Mouse (Mus musculus): ENCODE measurements around the gene Liph. TPM values are rescaled to one million over a fixed set of nuclear protein-coding genes. Genes with fewer than 3 reads are reported as not detected.

Liph gene
- total and polyA plus RNA-seq, 3 experiments: 2.6 to 6.1 (median 3.2) TPM

GRCm38 (mm10) chr16:21971446-21971845, 24.0 kb downstream of the Liph start:
- Histone ChIP-seq H3K9ac (ENCODE audit: insufficient read depth, low read depth) (no peak overlapping the region), H3K79me2 (replicated peaks; ENCODE audit: control insufficient read depth, extremely low read depth, insufficient read depth, poor library complexity, severe bottlenecking) (no peaks in the 10 kb centered on the region), H3K9me3 (replicated peaks; ENCODE audit: low read length) (no peaks in the 10 kb centered on the region), H3K4me3 (replicated peaks in 1 of 3; ENCODE audit: low read depth in 2 of 3, low read length in 2 of 3, poor library complexity in 1 of 3) (no peak overlapping the region), H3K36me3 (replicated peaks in 1 of 2; ENCODE audit: control insufficient read depth in 1 of 2, insufficient read depth in 1 of 2, low read length in 1 of 2) (peaks cover 0 to 2% of the 10 kb centered on the region in 2 experiments), H3K27me3 (replicated peaks) (no peaks in the 10 kb centered on the region), H3K4me2 (ENCODE audit: insufficient read depth, low read depth, poor library complexity, severe bottlenecking) (no peak overlapping the region), H3K4me1 (ENCODE audit: control insufficient read depth in 1 of 2, insufficient read depth in 2 of 2) (peaks cover 0 to 5% of the 10 kb centered on the region in 2 experiments; a peak in 1 of 4 replicates), H3K27ac (ENCODE audit: insufficient read depth, low read depth) (no peak overlapping the region)
- DNase-seq (ENCODE audit: extremely low read depth): no peak
- TF ChIP-seq UBTF (IDR thresholded peaks at IDR 0.05; ENCODE audit: low read depth, low read length): no peak
- no peak for TF ChIP-seq MXI1 (IDR thresholded peaks at IDR 0.05; ENCODE audit: low read depth, low read length)
- no peak for TF ChIP-seq GABPA (IDR thresholded peaks at IDR 0.05; ENCODE audit: insufficient replicate concordance, low read depth, low read length)
- no peak for TF ChIP-seq KAT2A (IDR thresholded peaks at IDR 0.05; ENCODE audit: insufficient replicate concordance, low read length)
- no peak for TF ChIP-seq MEF2A (IDR thresholded peaks at IDR 0.05; ENCODE audit: borderline replicate concordance, low read depth, low read length)
- no peak for TF ChIP-seq CHD1 (IDR thresholded peaks at IDR 0.05; ENCODE audit: low read depth, low read length)
- no peak for TF ChIP-seq IRF4 (IDR thresholded peaks at IDR 0.05; ENCODE audit: low read depth, low read length)
- no peak for TF ChIP-seq MAZ (IDR thresholded peaks at IDR 0.05; ENCODE audit: low read depth, low read length)
- no peak for TF ChIP-seq MAX (IDR thresholded peaks at IDR 0.05; ENCODE audit: low read length)
- no peak for TF ChIP-seq TBP (conservative IDR thresholded peaks at IDR 0.05; ENCODE audit: low read depth, low read length)
- no peak for TF ChIP-seq MAFK (IDR thresholded peaks at IDR 0.05; ENCODE audit: insufficient replicate concordance, low read length)
- TF ChIP-seq CTCF (conservative IDR thresholded peaks at IDR 0.05 in 1 of 2, IDR thresholded peaks at IDR 0.05 in 1 of 2; ENCODE audit: low read depth in 2 of 2, low read length in 2 of 2): no peak
- TF ChIP-seq ZMIZ1 (IDR thresholded peaks at IDR 0.05; ENCODE audit: low read depth, low read length): no peak
- no peak for TF ChIP-seq JUN (IDR thresholded peaks at IDR 0.05; ENCODE audit: insufficient read depth, low read depth, low read length)
- TF ChIP-seq ELF1 (IDR thresholded peaks at IDR 0.05; ENCODE audit: low read depth, low read length): no peak
- no peak for TF ChIP-seq ZKSCAN1 (IDR thresholded peaks at IDR 0.05; ENCODE audit: borderline replicate concordance, low read depth, low read length)
- TF ChIP-seq SIN3A (IDR thresholded peaks at IDR 0.05; ENCODE audit: low read length): no peak
- dilution Hi-C loops (cut with MboI; ENCODE audit: extremely low pct_ligation_motif_present, extremely low pct_unique_long_range_greater_than_20kb, low sequenced_read_pairs): no loop called here
- in situ Hi-C loops (cut with MboI; ENCODE audit: low pct_ligation_motif_present, low pct_unique_long_range_greater_than_20kb, low sequenced_read_pairs): no loop called here

GRCm38 (mm10) chr16:21970536-21970935, 24.9 kb downstream of the Liph start:
- dilution Hi-C loops (cut with MboI; ENCODE audit: extremely low pct_ligation_motif_present, extremely low pct_unique_long_range_greater_than_20kb, low sequenced_read_pairs) (no loop called here), in situ Hi-C loops (cut with MboI; ENCODE audit: low pct_ligation_motif_present, low pct_unique_long_range_greater_than_20kb, low sequenced_read_pairs) (no loop called here)
- Histone ChIP-seq H3K27ac (ENCODE audit: insufficient read depth, low read depth) (no peak overlapping the region), H3K4me3 (replicated peaks in 1 of 3; ENCODE audit: low read depth in 2 of 3, low read length in 2 of 3, poor library complexity in 1 of 3) (no peak overlapping the region), H3K4me1 (ENCODE audit: control insufficient read depth in 1 of 2, insufficient read depth in 2 of 2) (no peaks in the 10 kb centered on the region), H3K79me2 (replicated peaks; ENCODE audit: control insufficient read depth, extremely low read depth, insufficient read depth, poor library complexity, severe bottlenecking) (no peaks in the 10 kb centered on the region), H3K36me3 (replicated peaks in 1 of 2; ENCODE audit: control insufficient read depth in 1 of 2, insufficient read depth in 1 of 2, low read length in 1 of 2) (peaks cover 0 to 2% of the 10 kb centered on the region in 2 experiments), H3K9ac (ENCODE audit: insufficient read depth, low read depth) (no peak overlapping the region), H3K4me2 (ENCODE audit: insufficient read depth, low read depth, poor library complexity, severe bottlenecking) (no peak overlapping the region), H3K9me3 (replicated peaks; ENCODE audit: low read length) (no peaks in the 10 kb centered on the region), H3K27me3 (replicated peaks) (no peaks in the 10 kb centered on the region)
- DNase-seq (ENCODE audit: extremely low read depth): no peak
- TF ChIP-seq ZKSCAN1 (IDR thresholded peaks at IDR 0.05; ENCODE audit: borderline replicate concordance, low read depth, low read length) (no peak), ZMIZ1 (IDR thresholded peaks at IDR 0.05; ENCODE audit: low read depth, low read length) (no peak), NELFE (IDR thresholded peaks at IDR 0.05; ENCODE audit: low read depth, low read length) (no peak), MAZ (IDR thresholded peaks at IDR 0.05; ENCODE audit: low read depth, low read length) (no peak), SMC3 (IDR thresholded peaks at IDR 0.05; ENCODE audit: low read depth, low read length) (no peak), USF1 (IDR thresholded peaks at IDR 0.05; ENCODE audit: low read depth, low read length) (no peak), ZNF384 (IDR thresholded peaks at IDR 0.05; ENCODE audit: low read depth, low read length) (no peak), RAD21 (IDR thresholded peaks at IDR 0.05; ENCODE audit: low read depth, low read length) (no peak), HCFC1 (IDR thresholded peaks at IDR 0.05; ENCODE audit: low read depth, low read length) (no peak)
